Mouse (Mus musculus): ENCODE measurements around the gene Tyk2.

The Tyk2 gene

DNA sequence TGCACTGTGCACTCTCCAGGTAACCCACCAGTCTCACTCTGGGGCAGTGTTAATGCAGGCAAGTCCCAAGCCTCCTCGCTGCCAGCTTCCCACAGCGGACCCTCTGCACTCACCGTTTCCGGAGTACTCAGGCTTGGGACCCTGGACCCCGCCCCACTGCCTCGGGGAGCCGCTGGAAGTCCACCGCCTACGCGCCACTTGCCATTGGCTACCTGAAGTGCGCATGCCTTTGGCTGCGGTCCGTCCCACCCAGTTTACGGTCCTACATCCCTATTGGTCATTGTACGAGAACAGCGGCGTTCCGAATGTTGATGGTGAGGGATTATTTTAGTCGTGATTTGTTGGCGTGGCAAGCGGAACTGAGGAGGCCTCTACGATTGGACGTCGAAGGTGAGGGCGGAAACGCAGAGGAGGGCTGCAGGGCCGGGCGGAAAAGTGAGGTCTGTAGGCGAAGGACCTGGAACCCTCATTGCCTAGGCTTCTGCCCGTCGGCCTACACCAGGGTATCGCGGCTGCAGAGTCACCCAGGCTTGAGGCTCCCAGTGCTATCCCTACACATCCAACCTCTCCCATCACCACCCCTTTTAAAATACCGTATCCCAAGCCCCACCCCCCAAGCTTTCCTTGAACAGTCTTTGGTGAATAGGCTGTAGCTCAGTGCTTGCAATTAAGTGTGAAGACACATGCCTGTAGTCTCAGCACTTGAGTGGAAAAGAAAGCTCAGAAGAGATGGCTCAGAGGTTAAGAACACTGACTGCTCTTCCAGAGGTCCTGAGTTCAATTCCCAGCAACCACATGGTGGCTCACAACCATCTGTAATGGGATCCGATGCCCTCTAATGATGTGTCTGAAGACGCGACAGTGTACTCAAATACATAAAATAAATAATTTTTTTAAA lies at the start of gene Tyk2:
Gene Tyk2 (minus strand): TSS at position 185 of the 898 bp plus-strand sequence.
- DNase-seq (ENCODE audit: low spot score in 2 of 2), result peak; percentile 77 to 86

DNA sequence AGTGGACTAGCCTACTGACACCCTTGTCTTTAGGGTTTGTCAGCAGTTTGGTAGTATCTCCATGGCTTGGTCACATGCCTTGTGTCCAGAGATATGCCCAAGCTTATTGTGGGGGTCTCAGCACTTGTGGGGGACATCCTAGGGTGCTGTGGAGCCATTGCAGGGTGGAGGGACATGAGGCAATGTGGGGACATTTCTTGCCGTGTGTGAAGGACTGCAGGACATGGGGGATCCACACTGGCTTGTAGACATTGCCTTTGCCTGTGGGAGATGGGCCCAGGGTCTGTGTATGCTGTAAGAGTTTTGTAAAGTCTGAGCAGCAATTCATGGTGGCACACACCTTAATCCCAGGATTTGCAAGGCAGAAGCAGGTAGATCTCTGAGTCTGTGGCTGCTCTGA lies 49.8 kb upstream of the Tyk2 start:
- DNase-seq (ENCODE audit: low spot score in 2 of 2), result no peak

DNA sequence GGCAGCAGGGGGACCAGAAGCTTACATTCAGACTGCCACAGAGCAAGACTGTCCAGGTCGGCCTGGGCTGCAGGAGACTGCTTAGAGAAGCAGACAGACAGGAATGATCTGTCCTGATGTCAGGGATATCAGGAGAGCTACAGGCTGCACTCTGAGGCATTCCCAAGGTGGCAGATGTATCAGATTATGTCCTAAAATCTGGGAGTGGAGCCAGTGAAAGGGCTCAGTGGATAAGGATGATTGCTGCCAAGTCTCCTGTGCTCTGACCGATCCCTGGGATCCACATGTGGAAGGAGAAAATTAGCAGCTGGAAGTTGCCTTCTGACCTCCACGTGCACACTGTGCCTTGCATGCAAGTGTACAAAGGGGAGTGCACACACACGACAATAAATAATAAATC lies 49.4 kb upstream of the Tyk2 start:
- no peak for DNase-seq (ENCODE audit: low spot score in 2 of 2)

DNA sequence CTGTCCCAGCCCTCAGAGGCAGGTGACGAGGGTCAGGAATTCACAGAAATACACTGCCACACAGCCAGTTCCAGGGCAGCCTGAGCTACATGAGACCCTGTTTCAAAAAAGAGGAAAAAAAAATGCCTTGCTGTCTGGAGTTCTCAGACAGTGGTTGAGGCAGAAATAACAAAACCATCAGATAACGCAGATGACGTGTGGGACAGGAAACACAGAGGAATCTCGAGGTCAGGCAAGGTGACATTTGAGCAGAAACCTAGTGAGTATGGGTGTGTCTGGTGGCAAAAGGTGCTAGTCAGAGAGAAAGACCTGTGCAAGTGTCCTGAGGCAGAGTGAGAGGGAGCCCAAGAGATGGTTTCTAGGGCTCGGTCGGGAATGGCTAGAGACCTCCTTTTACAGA lies 41.3 kb upstream of the Tyk2 start:
- no peak for DNase-seq (ENCODE audit: low spot score in 2 of 2)

DNA sequence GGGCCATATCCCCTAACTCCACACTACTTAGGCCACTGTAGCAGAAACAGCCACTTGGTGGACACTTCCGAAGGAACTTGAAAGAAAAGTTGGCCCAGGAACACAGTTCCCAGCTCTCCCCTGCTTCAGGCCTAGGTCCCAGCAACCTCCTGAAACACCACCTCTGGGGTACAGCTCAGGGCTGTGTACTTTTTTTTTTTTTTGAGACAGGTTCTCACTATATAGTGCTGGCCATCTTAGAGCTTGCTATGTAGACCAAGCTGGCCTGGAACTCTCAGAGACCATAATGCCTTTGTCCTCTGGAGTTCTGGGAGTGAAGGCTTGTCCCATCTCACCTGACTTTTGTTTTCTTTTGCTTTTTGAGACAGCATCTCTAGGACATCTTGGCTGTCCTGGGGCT lies 38.1 kb upstream of the Tyk2 start:
- DNase-seq (ENCODE audit: low spot score in 2 of 2), result no peak

DNA sequence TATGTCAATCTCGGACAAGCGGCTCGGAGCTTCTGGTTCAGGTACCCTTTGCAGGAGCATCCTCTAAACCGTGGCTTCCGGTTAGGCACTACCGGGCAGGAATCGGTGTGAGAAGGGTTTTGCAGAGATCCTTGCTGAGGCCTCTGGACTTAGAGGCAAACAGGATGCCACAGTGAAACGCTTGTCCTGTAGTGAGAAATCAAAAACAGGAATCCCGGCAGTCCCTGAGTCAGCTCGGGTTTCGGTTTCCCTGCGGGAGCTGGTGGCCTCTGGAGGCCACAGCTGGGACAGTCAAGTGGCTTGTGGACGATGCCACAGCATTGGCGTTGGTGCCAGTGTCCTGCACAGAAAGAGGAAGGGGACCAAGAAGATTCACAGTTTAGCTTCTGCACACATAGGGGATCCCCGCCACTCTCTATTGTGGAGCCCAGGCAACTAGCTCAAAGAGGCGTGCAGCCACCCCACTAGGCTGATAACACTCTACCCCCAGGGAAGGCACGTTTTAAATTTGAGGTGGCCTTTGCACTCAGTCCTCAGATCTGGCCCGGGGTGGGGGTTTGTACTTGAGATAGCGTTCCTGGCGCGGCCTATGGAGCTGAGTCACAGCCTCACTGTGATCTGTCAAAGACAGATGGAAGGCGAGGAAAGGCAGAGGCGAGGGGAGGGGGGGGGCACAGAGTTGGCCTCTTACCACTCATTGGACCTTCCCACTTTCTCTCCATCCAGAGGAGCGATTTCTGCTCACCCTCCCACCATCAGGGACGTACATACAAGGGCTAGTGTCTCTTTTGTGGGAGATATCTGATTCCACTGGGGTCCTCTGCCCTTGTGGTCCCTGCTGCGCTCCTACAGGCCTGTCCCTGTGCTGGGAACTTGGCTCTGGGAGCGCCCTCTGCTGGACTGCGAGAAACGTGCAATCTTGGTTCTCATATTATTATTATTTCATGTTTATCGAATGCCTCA lies 37.4 kb upstream of the Tyk2 start:
- peak; percentile 57 to 82 for DNase-seq (ENCODE audit: low spot score in 2 of 2)

DNA sequence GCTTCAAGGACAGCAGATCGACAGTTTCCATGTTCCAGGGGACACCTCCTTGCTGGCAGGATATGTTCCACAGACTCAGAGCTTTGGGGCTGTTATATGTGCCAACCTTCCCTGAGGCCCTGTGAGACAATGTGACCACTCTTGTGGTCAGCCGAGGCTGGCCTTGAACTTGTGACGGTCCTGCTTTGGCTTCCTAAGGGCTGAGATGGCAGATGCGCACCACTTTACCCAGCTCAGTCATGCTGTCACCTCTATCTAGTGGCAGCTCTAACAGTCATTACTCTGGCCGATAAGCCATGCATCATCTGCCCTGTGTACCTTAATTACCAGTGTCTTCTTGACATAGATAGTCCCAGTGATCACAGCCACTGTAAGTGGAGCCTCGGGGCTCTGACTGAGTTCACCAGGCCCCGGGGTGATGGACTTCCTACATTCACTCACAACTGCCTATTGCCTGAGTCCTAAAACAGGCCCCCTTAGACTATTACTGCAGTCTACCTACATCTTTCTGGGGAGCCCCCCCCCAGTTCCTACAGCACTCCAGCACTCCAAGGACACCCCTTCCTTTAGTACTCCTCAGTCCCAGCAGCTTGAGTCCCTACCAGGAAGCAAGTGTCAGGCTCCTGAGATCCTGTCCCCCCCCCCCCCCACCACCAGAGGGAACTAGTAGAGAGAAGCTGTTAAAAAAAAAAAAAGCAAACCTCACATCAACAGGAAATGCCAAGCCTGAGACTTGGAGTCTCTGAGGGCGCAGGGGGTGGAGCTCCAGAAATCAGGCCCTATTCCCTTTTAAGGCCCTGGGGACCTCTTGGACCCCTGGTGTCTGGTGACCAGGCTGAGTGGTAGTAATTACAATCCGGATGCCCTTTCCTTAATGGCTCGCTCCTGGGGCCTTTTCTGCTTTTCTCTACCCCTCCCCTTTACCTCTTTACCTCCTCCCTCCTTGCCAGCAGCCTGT lies 36.4 kb upstream of the Tyk2 start:
- peak in 1 of 2 experiments; percentile 37 for DNase-seq (ENCODE audit: low spot score in 2 of 2)

DNA sequence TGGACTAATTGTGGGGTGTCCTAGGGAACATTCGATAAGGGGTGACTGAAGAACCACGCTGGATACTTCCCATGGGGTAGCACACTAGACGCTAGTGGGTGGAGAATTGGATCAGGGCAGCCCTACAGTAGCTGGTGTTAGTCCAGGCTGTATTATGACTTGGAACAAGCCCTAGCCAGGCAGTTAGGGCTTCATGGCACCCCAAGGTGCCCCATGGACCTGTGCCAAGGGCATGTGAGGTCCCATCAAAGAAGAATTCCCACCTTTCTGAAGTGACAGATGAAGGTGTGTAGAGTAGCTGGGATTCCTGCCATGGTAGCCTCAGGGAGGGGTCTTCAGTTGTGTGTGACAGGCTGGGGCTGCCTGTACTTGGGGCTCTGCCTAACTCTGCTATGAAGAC lies 35.5 kb upstream of the Tyk2 start:
- no peak for DNase-seq (ENCODE audit: low spot score in 2 of 2)

DNA sequence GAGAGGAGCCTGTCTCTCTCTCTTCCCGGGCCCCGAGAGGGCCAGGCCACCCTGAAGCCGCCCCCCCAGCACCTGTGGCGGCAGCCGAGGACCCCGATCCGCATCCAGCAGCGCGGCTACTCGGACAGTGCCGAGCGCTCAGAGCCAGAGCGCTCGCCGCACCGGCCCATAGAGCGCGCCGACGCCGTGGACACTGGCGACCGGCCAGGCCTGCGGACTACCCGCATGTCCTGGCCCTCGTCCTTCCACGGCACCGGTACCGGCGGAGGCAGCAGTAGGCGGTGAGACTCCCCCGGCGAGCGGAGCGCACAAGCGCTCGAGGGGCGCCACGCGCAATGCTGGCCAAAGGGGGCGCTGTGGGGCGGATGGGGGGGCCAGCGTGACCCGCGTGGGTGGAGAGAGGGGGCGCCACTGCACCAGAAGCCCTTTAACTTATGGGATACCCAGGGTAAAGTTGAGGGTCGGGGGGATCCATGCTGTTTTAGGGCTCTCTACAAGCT lies 35.0 kb upstream of the Tyk2 start:
- DNase-seq (ENCODE audit: low spot score in 2 of 2), result peak in 1 of 2 experiments; percentile 75

DNA sequence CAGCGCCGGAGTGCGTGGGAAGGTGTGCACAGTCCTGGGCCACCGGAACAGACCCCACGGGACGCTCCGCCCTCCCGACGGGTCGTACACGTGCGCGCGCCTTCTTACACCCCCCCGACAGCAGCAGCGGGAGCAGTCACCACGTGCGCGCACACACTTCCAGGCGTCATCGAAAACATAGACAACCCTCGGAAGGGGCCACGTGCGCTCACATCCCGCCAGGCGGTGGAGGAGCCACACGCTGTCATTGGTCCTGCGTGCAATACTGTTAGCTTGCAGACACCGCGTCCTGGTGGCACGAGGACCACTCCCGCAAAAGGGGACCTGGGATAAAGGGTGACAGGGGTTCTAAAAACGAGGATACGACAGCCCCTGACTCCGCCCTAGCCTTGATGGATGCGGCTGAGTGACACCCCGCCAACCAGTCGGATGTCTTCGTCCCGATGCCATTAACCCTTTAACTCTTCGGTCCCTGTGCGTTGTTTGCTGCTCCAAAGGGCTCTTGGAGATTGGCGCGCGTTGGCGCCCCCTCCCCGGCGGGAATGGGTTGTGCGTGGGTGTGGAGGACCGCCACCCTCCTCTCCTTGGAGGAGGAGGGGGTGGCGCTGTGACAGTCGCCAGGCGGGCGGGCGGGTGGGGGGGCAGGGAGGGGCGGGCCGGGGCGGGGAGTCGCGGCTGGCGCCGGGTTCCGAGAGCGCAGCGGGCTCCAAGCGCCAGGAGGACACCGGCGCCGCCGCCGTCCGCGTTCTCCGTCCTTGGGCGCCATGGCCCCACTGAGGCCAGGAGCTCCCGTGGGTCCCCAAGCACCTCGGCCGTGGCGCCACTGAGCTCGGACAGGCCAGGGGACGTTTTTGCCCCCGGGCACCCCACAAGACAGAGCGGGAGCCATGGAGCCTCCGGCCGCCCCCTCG lies 34.3 kb upstream of the Tyk2 start, which contains the start of gene Pde4a:
Gene Pde4a (plus strand): TSS at position 674 of the 911 bp plus-strand sequence.
- DNase-seq (ENCODE audit: low spot score in 2 of 2), result peak; percentile 40 to 57

DNA sequence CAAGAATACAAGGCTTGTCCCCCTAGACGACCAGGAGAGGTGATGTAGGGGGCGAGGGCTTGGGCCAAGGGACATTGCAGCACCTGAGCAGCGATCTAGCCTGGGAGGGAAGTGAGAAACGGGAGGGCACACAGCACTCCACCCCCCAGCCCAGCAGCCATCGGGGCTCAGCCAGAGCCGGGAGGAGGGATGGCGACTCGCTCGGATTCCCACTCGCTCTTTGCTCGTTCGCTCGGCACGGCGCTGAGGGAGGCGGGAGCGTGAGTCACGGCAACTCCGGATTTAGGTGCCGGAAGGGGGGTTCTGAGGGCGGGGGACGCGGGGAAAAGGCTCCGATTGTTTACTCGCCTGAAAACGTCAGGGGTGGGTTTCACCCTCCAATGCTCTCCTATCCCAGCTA lies 33.0 kb upstream of the Tyk2 start:
- DNase-seq (ENCODE audit: low spot score in 2 of 2), result no peak

DNA sequence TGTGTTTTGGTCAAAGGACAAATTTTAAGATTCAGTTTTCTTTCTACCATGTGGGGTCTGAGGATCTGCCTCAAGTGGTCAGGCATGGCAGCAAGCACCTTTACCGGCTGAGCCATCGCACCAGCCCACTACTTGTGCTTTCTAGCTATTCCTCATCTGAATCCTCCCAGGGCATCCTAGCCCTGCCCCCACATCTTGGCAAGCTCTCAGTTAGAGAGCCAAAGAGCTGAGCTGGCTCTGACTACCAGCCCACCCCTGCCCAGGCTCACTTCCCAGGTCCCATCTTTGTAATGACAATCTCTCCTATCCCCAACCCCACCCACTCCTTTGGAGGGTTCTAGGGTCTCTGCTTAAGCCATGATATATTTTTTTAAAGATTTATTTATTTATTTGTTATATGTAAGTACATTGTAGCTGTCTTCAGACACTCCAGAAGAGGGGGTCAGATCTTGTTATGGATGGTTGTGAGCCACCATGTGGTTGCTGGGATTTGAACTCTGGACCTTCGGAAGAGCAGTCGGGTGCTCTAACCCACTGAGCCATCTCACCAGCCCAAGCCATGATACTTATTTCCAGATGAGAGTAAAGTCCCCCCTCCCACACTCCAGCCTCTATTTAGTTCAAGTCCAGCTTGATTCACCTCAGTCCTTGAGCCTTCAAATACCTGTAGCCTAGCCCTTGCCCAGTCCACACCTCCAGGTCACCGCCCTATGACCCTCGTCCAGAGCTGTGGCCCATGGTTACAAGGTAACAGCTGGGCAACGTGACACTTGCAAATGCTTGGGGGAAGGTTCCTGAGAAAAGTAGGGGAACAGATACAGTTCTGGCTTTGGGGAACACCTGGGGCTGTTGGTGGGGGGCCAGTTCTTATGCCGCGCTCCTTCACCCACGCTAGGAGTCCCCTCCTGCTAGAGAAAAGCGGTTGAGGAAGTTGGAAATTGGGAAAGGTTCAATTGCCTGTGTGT lies 32.3 kb upstream of the Tyk2 start:
- DNase-seq (ENCODE audit: low spot score in 2 of 2), result no peak

DNA sequence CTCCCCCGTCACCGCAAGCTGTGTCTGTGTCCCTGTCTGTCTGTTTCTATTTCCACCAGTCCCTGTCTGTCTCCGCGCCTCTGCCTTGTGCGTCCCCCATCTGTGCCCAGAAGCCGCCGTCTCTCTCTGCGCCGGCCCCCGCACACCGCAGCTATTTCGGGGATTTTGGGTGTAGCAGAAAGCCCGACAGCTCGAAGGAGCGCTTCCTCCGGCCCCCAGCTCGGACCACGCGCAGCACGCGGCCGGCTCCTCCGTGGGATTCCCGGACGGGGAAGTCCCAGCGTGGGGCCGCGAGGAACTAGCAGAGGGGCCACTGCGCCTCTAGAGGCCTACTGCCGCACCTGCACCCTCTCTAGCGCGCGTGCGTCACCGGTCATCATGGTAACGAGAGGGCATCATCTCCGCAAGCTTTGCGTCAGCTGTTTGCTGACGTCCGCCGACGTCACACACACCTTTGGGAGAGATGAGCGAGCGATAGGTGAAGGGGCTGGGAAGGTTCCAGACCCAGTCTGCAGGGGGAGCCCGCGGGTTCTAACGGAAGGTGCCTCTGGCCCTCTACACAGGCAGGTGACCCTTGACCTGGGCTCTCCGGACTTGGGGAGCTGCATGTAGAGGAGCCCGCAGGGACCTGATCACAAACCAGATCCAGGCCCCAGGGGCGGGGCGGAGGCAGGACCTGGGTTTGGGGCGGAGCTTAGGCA lies 30.3 kb upstream of the Tyk2 start:
- peak; percentile 72 to 78 for DNase-seq (ENCODE audit: low spot score in 2 of 2)

DNA sequence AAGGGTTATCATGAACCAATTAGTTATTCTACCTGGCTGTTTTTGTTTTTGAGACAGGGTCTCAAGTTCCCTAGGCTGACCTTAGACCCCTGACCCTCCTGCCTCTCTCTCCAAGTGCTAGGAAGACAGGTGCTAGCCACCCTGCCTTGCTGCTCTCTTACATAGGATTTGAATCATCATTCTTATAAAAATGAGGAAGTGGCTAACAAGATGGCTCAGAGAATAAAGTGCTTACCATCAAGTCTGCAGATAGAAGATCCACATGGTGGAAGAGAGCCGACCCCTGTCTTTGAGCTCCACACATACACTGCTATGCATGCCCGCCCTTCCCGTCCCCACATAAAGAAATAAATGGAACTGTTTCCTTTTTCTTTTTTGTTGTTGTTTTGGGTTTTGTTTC lies 23.7 kb upstream of the Tyk2 start:
- no peak for DNase-seq (ENCODE audit: low spot score in 2 of 2)

DNA sequence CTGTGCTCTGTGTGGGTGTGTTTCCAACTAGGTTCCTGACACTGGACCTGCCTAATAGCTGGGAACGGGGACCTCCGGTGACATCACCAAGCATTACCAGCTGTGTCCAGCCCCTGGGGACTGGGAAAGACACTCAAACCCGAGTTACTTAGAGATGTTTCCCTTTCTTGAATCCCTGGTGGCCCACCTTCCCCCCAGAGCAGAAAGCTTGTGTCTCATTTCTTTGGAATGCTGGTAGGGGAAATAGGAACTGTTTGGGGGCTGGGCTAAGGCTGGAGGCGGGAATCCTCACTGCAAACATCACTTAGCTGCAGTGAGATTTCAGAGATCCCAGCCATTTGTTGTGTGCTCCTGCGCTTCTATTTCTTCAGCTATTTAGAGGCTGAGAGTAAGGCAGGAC lies 22.8 kb upstream of the Tyk2 start:
- no peak for DNase-seq (ENCODE audit: low spot score in 2 of 2)

DNA sequence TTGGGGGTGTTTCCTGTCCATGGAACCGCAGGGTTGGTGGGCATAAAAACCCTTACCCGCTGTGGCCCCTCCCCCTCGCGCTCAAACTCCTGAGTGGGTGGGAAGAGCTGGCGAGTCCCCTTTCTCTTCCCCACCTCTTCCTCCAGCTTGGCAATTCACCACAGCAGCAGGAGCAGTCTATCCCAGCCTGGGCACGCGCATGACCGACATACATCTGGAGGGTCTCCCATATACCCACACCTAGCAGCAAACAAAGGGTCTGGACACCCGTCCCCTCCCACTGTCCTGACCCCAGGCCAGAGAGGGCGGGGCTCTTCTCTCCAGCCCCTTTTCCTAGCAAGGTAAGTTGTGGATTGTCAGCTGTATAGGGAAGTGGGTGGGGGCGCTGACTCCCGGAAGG lies 22.3 kb upstream of the Tyk2 start:
- no peak for DNase-seq (ENCODE audit: low spot score in 2 of 2)

DNA sequence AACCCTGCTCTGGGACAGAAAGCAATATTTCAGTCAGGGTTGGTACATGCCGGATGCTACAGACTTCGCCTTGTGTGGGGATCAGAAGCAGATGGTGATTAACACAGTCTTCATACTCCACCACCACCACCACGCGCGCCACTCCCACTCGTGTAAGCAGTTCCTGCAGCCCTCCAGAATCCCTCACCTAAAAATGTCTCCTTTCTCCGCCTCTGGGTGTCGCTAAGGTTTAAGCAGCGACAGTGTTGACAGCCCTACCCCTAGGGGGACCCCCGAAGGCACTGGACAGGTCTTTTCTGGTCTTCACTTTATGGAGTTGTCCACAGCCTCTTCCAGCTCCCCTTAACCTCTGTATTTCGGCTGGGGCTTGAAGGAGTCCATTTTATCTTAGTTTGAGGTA lies 21.7 kb upstream of the Tyk2 start:
- peak in 1 of 2 experiments; percentile 60 for DNase-seq (ENCODE audit: low spot score in 2 of 2)

All from thymus, postnatal 10 days (tissue).